Mouse (Mus musculus) erythroid progenitor cell, adult 5-6 weeks (primary cell): ENCODE results near the gene Flot2. TPM values are rescaled to one million over a fixed set of nuclear protein-coding genes. Genes with fewer than 3 reads are reported as not detected.
"Not testable (repeated sequence)": the region's sequence is repeated elsewhere in the genome, so short reads cannot be mapped to it uniquely, and the experiment has no call there.

ENCODE experiments used
- ATAC-seq: replicated peaks from 2 replicates; pipeline ENCODE4 v1.8.0; 2016; ENCODE audit warnings: moderate number of reproducible peaks, mild to moderate bottlenecking, moderate TSS enrichment, inconsistent platforms; ENCODE audit not compliant: poor library complexity, low FRiP score, severe bottlenecking
- total RNA-seq, 2 experiments: library from RNA; stranded (forward) in 1 of 2; stranded (reverse) in 1 of 2; fragments of 150-400 nt in 1 of 2; fragments of 186-747, 209-891 nt in 1 of 2; gene quantifications; 2 replicates each; pipeline versions ENCODE4 v1.2.3 to v1.2.4; 2015 to 2017; ENCODE audit warnings: low replicate concordance in 2 of 2

The Flot2 gene
- total RNA-seq (2015; ENCODE audit: low replicate concordance) (15.1 and 24.7 TPM in 2 replicates), total RNA-seq (2017; ENCODE audit: low replicate concordance) (13.1 and 17.6 TPM in 2 replicates)

- ATAC-seq: peak; percentile 83
These were observed at the start of gene Flot2 for GRCm38 (mm10) chr11:78037831-78038752. Gene Flot2, plus strand, starts transcription at chr11:78037931.

GRCm38 (mm10) chr11:77989071-77989690 is 48.5 kb upstream of the Flot2 start:
- ATAC-seq: no peak

- ATAC-seq: no peak
These were observed 42.2 kb upstream of the Flot2 start for GRCm38 (mm10) chr11:77995556-77995955.

- no peak for ATAC-seq
These were observed 31.3 kb upstream of the Flot2 start for GRCm38 (mm10) chr11:78006446-78006845.

- peak; percentile 71 for ATAC-seq
These were observed 18.1 kb upstream of the Flot2 start for GRCm38 (mm10) chr11:78019676-78020075.

GRCm38 (mm10) chr11:78023607-78024006 is 14.1 kb upstream of the Flot2 start:
- peak; percentile 56; the same call in 1 of the 2 replicates for ATAC-seq

- no peak for ATAC-seq
These were observed 8.5 kb upstream of the Flot2 start for GRCm38 (mm10) chr11:78029240-78029639.

- no peak for ATAC-seq
These were observed 7.1 kb upstream of the Flot2 start for GRCm38 (mm10) chr11:78030600-78030999.

- peak; percentile 5; the same call in 1 of the 2 replicates for ATAC-seq
These were observed 6.3 kb upstream of the Flot2 start for GRCm38 (mm10) chr11:78031389-78031788.

- peak; percentile 95 for ATAC-seq
These were observed 5.6 kb upstream of the Flot2 start, which contains the start of gene Dhrs13 for GRCm38 (mm10) chr11:78031947-78032808. Gene Dhrs13, plus strand, starts transcription at chr11:78032280.

GRCm38 (mm10) chr11:78032809-78033195 is 4.9 kb upstream of the Flot2 start:
- no peak for ATAC-seq

GRCm38 (mm10) chr11:78033931-78034617 is 3.7 kb upstream of the Flot2 start:
- no peak for ATAC-seq

- ATAC-seq: no peak
These were observed 940 bp upstream of the Flot2 start for GRCm38 (mm10) chr11:78036791-78037190.

GRCm38 (mm10) chr11:78040878-78041277 is 3.1 kb downstream of the Flot2 start:
- ATAC-seq: no peak

GRCm38 (mm10) chr11:78042290-78042870 is 4.6 kb downstream of the Flot2 start:
- not testable (repeated sequence) for ATAC-seq

GRCm38 (mm10) chr11:78044758-78045251 is 7.1 kb downstream of the Flot2 start:
- no peak for ATAC-seq

GRCm38 (mm10) chr11:78048637-78049036 is 10.9 kb downstream of the Flot2 start:
- ATAC-seq: not testable (repeated sequence)

GRCm38 (mm10) chr11:78053078-78053477 is 15.3 kb downstream of the Flot2 start:
- no peak for ATAC-seq

GRCm38 (mm10) chr11:78056946-78057345 is 19.2 kb downstream of the Flot2 start:
- ATAC-seq: no peak
